Mouse (Mus musculus): ENCODE measurements around the gene Lsm4. TPM values are rescaled to one million over a fixed set of nuclear protein-coding genes. Genes with fewer than 3 reads are reported as not detected.

The Lsm4 gene
- total and polyA plus RNA-seq, 2 experiments from 2014 or later = 202 to 438 TPM

- H3K36me3 ChIP-seq (replicated peaks; ENCODE audit: control insufficient read depth, insufficient read depth, low read length) = no peaks in the 10 kb centered on the region
- no peaks in the 10 kb centered on the region for H3K27me3 ChIP-seq (ENCODE audit: control insufficient read depth, insufficient read depth, low read length)
- WGBS = under 1% methylated on average over 79 of the region's 89 CpGs
- peak overlapping the region; percentile 93 for H3K4me3 ChIP-seq (ENCODE audit: low read depth, low read length)
- TF ChIP-seq EP300 (IDR thresholded peaks at IDR 0.05; ENCODE audit: low read depth) = no peak; the same call in 1 of the 2 replicates
- TF ChIP-seq CTCF (IDR thresholded peaks at IDR 0.05; ENCODE audit: low read depth) = 0 out of 2 replicates have a peak, but pooled peaks have one; percentile 6
- H3K9me3 ChIP-seq (replicated peaks; ENCODE audit: control insufficient read depth, low read length) = no peaks in the 10 kb centered on the region
- peak overlapping the region; percentile 100 for H3K9ac ChIP-seq (replicated peaks; ENCODE audit: low read depth, low read length)
- DNase-seq (ENCODE audit: low spot score) (no peak), ATAC-seq (ENCODE audit: insufficient read depth, low read depth) (peak; percentile 9; the same call in 1 of the 2 replicates)
- H3K4me2 ChIP-seq (ENCODE audit: low read depth, low read length) = peak overlapping the region; percentile 70
- peak overlapping the region; percentile 99 for H3K27ac ChIP-seq (ENCODE audit: low read depth)
- H3K4me1 ChIP-seq (ENCODE audit: control insufficient read depth, insufficient read depth) = peaks cover 43% of the 10 kb centered on the region
These were observed 26.2 kb downstream of the Lsm4 start for GRCm38 (mm10) chr8:70699116-70699833.

DNA sequence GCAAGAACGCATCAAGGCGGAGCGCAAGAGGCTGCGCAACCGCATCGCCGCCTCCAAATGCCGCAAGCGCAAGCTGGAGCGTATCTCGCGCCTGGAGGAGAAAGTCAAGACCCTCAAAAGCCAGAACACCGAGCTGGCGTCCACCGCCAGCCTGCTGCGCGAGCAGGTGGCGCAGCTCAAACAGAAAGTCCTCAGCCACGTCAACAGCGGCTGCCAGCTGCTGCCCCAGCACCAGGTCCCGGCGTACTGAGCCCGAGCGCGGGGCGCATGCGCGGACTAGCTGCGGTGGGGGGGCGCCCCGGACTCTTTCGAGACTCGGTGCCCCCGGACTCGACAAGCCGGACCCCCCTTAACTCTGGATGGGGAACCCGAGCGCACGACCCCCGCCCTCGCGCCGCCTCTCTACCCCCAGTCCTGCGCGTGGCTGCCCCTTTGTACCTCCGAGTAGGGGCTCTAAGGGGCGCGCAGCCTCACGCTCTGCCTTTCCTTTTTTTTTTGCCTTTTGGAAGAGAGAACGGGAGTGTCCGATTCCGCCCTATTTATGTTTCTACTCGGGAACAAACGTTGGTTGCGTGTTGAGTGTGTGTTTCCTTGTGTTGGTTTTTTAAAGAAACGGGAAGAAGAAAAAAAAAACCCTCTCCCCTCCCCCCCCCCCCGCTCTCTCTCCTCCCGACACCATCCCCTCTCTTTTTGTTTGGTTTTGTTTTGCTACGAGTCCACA is 26.9 kb downstream of the Lsm4 start:
- Histone ChIP-seq H3K4me1 (ENCODE audit: control insufficient read depth, insufficient read depth) (peaks cover 43% of the 10 kb centered on the region), H3K27ac (ENCODE audit: low read depth) (peak overlapping the region; percentile 99), H3K9me3 (replicated peaks; ENCODE audit: control insufficient read depth, low read length) (no peaks in the 10 kb centered on the region), H3K27me3 (ENCODE audit: control insufficient read depth, insufficient read depth, low read length) (no peaks in the 10 kb centered on the region), H3K9ac (replicated peaks; ENCODE audit: low read depth, low read length) (peak overlapping the region; percentile 100), H3K4me2 (ENCODE audit: low read depth, low read length) (peak overlapping the region; percentile 70), H3K4me3 (ENCODE audit: low read depth, low read length) (peak overlapping the region; percentile 93), H3K36me3 (replicated peaks; ENCODE audit: control insufficient read depth, insufficient read depth, low read length) (no peaks in the 10 kb centered on the region)
- DNase-seq (ENCODE audit: low spot score) (peak; percentile 69), ATAC-seq (ENCODE audit: insufficient read depth, low read depth) (0 out of 2 replicates have a peak, but pooled peaks have one; percentile 3)
- no peak for TF ChIP-seq EP300 (IDR thresholded peaks at IDR 0.05; ENCODE audit: low read depth)
- TF ChIP-seq CTCF (IDR thresholded peaks at IDR 0.05; ENCODE audit: low read depth) = no peak
- WGBS = under 1% methylated on average over 58 of the region's 59 CpGs

DNA sequence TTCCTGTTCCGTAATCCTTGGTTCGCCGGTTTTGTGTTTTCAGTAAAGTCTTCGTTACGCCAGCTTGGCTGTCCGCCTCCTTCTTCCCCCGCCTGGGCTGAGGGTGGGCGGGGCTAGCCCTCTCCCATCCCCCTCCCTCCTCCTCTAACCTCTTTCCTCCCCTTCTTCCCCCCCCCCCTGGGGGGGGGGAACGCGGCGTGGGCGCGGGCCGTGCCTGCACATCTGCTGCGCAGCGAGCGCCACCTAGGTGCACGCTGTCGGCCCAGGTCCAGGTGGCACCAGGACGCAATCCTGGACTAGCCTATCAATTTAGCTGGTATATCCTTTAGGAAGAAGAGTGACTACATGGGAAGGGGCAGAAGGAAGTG is 27.5 kb downstream of the Lsm4 start:
- peak; percentile 88 for DNase-seq (ENCODE audit: low spot score)
- Histone ChIP-seq H3K9me3 (replicated peaks; ENCODE audit: control insufficient read depth, low read length) (no peaks in the 10 kb centered on the region), H3K4me1 (ENCODE audit: control insufficient read depth, insufficient read depth) (peaks cover 39% of the 10 kb centered on the region), H3K4me3 (ENCODE audit: low read depth, low read length) (peak overlapping the region; percentile 93), H3K27ac (ENCODE audit: low read depth) (peak overlapping the region; percentile 99), H3K9ac (replicated peaks; ENCODE audit: low read depth, low read length) (peak overlapping the region; percentile 100), H3K36me3 (replicated peaks; ENCODE audit: control insufficient read depth, insufficient read depth, low read length) (no peaks in the 10 kb centered on the region), H3K27me3 (ENCODE audit: control insufficient read depth, insufficient read depth, low read length) (no peaks in the 10 kb centered on the region), H3K4me2 (ENCODE audit: low read depth, low read length) (peak overlapping the region; percentile 70)
- ATAC-seq (ENCODE audit: insufficient read depth, low read depth) = peak; percentile 7
- WGBS = 1% methylated on average over 20 of the region's 20 CpGs
- TF ChIP-seq CTCF (IDR thresholded peaks at IDR 0.05; ENCODE audit: low read depth) (peak; percentile 83), EP300 (IDR thresholded peaks at IDR 0.05; ENCODE audit: low read depth) (peak; percentile 79; the same call in 1 of the 2 replicates)

GRCm38 (mm10) chr8:70701048-70701981 is 28.3 kb downstream of the Lsm4 start:
- H3K9me3 ChIP-seq (replicated peaks; ENCODE audit: control insufficient read depth, low read length) = no peaks in the 10 kb centered on the region
- no peak overlapping the region for H3K27ac ChIP-seq (ENCODE audit: low read depth)
- peak overlapping the region; percentile 93 for H3K4me3 ChIP-seq (ENCODE audit: low read depth, low read length)
- H3K4me2 ChIP-seq (ENCODE audit: low read depth, low read length) = peak overlapping the region; percentile 70
- TF ChIP-seq CTCF (IDR thresholded peaks at IDR 0.05; ENCODE audit: low read depth) = no peak
- TF ChIP-seq EP300 (IDR thresholded peaks at IDR 0.05; ENCODE audit: low read depth) = no peak
- peaks cover 33% of the 10 kb centered on the region for H3K4me1 ChIP-seq (ENCODE audit: control insufficient read depth, insufficient read depth)
- H3K9ac ChIP-seq (replicated peaks; ENCODE audit: low read depth, low read length) = peak overlapping the region; percentile 100
- 48% methylated on average over 10 of the region's 10 CpGs for WGBS
- DNase-seq (ENCODE audit: low spot score) (no peak), ATAC-seq (ENCODE audit: insufficient read depth, low read depth) (no peak)
- no peaks in the 10 kb centered on the region for H3K36me3 ChIP-seq (replicated peaks; ENCODE audit: control insufficient read depth, insufficient read depth, low read length)
- H3K27me3 ChIP-seq (ENCODE audit: control insufficient read depth, insufficient read depth, low read length) = no peaks in the 10 kb centered on the region
